Mouse (Mus musculus) CD4-positive, CD25-positive, alpha-beta regulatory T cell, adult 4 months (primary cell): Measurements from ENCODE around the gene Topors. TPM values are rescaled to one million over a fixed set of nuclear protein-coding genes. Genes with fewer than 3 reads are reported as not detected.
A peak's percentile ranks its signal among the peaks of the same experiment; 100 is the strongest.

Source experiments
- ATAC-seq: one replicate; pipeline ENCODE4 v1.8.0; 2017
- polyA plus RNA-seq, 2 experiments: library from polyadenylated mRNA; unstranded; fragments of 100-300 nt; shearing (Covaris generic); gene quantifications; one replicate each; pipeline ENCODE4 v1.2.1; 2017

The Topors gene
- polyA plus RNA-seq, 2 experiments from 2014 or later = 20.1 to 23.5 TPM

DNA sequence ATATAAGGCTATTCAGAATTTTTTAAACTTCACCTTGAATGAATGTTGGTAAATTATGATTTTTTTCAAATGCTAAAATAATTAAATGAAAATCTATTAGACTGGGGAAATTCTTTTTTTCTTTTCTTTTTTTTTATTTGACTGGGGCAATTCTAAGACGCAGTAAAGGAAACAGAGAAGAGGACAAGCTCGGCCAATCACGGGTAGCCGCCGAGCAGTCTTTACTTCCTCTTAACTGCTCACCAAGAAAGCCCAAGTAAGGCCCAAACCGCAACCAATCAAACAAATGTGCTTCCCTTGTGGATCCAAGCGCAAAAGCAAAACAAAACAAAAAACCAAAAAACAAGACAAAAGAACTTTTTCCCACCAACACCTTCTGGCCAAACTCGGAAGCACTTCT, 25.6 kb downstream of the Topors start:
- ATAC-seq = no peak

DNA sequence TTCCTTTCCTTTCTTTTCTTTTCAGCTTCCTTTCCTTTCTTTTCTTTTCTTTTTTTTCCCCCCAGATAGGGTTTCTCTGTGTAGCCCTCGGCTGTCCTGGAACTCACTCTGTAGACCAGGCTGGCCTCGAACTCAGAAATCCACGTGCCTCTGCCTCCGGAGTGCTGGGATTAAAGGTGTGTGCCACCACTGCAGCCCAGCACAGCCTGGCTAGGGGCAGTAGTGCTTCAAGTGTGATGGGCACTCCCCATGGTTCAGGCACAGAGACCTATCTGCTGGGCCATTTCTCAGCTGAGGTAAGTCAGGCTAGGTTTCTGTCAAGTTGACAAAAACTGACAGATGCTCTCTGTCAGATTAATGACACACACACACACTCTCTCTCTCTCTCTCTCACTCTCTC, 26.6 kb downstream of the Topors start:
- no peak for ATAC-seq

DNA sequence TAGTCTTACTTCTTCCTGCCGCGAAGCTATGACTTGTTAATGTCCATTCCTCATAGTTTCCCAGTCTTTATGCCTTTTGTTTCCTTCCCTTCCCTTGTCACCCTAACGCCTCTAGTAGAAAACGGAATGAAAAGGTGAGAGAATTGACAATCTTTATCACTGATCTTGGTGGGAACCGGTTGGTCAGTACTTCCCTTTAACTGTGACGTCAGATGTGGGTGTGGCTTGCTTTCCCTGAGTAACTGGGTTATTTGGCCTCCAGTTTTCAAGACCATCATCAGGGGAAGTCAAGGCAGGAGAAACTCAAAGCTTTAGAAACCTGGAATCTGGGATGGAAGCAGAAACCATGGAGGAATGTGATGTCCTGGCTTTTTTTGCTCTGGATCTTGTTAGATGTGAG, 27.7 kb downstream of the Topors start:
- no peak for ATAC-seq

DNA sequence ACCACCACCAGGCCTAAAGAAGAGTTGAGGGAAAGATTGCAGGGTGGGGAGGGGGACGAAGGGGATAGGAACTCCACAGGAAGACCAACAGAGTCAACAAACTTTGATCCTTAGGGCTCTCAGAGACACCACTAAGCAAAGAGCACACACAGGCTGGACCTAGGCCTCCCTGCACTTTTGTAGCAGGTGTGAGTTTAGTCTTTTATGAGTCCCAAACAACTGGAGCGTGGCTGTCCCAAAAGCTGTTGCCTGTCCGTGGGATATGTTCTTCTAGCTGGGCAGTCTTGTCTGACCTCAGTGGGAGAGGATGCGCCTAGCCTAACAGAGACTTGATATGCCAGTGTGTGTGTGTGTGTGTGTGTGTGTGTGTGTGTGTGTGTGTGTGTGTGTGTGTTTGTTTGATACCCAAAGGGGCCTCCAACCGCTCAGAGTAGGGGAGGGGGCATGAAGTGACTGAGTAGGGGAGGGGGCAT, 29.3 kb downstream of the Topors start:
- ATAC-seq = no peak

DNA sequence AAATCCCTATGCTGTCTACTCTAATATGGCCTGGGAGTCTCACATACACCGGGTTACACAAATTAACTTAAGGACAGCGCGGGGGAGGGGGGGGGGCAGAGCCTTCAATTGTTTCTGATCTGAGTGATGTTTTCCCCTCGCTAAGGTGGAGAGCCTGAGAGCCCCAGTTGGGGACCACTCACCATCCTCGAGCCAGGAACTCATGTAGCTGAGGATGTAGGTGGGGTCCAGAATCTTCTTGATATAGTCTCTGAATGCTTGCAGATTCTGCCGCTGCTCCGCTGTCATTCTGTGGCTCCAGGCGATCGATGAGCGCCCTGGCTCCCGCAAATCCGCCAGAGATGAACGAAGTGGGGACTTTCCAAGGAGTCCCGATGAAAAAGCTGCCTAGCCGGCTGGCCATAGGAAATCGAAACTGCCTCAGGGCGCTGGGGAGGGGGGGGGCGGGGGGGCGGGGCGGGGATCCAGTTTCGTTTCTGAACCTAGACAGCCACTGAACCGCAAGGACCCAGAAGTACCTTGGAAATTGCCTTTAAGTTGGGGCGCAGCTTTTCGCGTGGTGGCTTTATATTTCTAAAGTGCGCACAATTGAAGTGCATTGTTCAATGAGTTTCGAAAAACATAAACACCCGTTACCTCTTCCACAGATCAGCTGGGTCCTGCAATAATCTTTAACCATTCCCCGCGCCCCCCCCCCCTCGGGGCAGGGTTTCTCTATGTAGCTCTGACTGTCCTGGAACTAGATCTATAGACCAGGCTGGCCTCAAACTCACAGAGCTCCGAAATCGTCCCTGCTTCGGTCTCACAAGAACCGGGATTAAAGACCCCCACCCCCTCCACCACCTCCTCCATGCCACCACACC, 30.0 kb downstream of the Topors start, which contains the start of gene Ddx58:
TSS of gene Ddx58 (minus strand) at position 420 of the 863 bp plus-strand sequence.
- peak; percentile 64 for ATAC-seq

DNA sequence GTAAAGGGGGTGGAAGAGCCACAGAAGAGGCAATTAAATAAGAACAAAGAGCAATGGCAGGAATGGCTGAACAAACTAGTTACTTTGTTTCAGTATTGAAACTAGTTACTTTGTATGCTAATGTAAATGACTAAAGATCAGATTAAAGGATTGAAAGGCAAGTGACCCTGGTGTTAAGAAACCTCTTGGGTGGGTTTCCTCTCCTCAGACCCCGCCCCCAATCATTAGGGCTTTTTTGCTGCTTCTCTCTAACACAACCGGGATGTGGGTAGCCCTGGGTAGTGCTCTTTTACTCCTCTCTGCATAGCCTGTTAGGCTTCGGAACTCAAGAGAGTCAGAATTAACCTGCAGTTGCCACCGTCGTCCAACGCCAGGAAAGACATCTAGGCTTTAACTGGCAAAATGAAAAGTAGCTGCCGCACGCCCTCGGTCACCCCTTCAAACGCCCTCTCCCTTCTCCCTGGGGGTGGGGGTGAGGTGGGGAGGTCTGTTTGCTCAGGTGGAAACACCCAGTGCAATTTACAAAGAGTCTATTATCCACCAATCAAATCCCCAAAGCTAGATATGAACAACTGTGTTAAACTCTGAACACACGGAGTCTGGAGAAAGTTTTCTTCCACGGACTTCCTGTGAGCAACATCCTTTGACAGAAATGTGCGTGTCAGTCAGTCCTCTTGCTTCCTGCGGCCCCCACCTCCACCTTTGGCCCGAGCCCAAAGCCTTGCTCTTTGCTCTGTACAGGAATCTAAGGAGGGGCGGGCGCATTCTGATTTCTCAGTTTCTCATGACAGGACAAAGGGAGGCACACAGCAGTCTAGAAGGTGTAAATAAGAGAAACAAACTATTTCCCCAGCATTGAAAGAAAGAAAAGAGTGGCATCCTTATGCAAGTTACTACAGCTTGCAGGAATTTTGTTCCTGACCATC, 30.9 kb downstream of the Topors start:
- ATAC-seq = peak; percentile 82

DNA sequence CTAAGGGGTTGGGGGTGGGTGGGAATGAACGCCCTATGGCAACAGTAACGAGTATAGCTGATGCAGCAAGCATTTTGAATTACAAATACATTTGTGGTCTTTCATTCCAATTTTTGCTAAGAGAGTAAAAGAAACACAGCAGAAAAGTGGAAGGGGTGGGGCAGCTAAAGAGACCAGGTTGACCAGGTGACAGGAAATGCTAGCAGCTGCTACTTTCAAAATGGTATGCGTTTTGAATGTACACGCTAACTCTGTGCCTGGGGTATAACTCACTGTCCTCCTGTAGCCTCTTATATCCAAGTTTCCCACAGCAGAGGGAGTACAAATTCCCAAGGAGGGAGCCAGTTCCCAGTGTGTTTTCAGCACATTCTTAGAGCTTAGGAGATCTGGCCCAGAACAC, 32.8 kb downstream of the Topors start:
- ATAC-seq = no peak

DNA sequence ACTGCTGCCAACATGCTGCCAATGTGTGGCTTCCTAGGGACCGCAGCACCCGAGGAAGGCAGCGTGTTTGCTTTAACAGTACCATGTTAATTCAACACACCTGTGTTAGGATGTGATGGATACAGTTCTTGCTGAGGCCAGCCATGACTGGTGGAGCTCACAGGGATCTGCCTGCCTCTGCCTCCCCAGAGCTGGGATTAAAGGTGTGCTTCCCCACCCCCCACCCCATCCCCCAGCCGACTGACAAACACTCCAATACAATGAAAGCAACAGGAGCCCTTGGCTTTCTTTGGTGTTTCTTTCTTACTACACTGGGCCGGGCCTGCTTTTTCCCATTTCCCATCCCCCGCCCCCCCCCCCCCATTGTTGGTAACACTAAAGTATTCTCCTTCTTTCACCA, 35.4 kb downstream of the Topors start:
- no peak for ATAC-seq

DNA sequence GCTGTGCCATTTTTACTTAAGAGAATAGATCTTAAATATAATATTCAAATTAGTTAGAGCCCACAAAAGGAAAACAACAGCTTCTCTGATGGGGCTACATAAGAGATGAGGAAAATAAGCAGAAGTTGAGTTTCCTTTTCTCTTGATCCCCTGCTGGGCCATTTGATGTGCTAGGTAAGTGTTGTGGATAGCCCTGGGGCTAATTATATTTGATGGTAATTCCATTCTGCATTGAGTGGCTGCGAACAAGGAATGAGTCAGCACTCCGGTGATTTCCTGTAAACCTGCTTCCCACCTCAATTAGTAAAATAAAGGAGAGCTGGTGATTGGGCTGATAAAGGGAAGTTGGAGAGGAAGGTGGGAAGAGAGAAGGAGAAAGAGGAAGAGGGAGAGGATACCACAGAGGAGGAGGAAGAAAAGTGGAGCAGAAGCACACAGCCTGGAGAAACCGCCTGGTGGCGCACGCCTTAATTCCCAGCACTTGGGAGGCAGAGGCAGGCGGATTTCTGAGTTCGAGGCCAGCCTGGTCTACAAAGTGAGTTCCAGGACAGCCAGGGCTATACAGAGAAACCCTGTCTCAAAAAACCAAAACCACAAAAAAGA, 36.5 kb downstream of the Topors start:
- no peak for ATAC-seq

DNA sequence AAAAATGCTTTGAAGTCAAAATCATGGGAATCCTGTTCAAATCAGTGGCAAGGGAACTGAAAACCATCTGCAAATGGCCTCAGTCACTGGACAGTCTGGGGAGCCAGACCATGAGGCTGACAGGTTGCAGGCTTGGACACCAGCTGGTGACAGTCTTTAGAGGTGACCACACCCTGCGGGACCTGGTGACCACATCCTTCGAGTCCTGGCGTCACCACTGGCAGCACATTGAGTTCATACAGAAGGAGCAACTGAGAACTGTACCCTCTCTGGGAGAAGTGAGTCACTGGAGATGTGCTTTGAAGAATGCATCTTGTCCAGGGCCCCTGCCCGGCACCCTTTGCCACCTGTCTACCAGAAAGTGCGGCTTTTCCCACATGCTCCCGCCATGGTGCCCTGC, 39.9 kb downstream of the Topors start:
- no peak for ATAC-seq

DNA sequence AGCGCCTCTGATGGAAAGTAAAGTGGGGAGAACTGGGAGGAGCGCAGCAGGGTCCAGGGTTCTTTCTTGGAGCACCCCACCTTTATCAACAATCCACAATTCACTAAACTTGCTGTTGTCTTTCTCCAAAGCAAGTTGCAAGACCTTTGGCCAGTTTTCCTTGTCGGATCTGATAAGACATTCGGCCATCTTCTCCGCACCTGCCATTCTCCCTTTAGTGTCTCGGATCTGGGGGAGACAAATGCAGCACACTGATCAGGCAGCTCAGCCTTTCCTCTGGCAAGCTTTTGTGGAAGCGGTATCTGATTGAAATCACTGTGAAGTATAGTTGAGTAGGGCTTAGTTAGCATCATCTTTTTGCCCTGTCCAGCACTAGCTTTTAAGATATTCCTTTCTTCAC, 41.8 kb downstream of the Topors start:
- no peak for ATAC-seq

DNA sequence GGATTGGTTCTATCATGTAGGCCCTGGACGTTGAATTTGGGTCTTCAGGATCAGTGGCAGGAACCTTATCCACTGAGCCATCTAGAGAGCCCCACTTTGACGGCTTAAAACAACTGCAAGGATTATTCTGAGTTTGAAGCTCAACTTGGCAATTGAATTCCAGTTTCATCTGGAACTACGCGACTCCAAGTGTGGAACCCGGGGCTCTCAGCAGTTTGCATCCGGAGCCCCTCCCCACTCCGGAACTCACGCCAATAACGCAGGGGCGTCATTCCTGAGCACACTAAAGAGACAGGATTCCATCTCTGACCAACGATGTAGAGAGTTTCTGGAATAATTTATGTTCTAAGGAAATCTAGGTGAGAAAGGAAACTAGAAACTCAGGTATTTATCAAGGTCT, 42.5 kb downstream of the Topors start:
- ATAC-seq = no peak

DNA sequence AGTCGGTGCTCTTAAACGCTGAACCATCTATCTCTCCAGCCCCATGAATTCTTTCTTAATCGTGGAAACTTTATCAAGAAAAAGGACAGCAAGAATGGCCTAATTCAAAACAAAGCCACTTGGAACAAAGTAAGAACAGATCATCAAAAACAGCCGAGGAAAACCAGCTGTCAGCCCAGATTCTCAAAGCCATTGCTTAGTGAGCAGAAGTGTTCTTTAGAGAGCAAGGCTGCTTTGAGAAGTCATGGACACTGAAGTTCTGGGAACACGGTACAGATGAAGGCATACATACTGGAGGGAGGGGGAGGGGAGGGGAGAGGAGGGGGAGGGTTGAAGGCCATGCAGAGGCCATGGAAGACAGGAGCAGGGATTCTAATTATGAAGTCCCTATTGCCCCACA, 43.6 kb downstream of the Topors start:
- ATAC-seq = no peak

DNA sequence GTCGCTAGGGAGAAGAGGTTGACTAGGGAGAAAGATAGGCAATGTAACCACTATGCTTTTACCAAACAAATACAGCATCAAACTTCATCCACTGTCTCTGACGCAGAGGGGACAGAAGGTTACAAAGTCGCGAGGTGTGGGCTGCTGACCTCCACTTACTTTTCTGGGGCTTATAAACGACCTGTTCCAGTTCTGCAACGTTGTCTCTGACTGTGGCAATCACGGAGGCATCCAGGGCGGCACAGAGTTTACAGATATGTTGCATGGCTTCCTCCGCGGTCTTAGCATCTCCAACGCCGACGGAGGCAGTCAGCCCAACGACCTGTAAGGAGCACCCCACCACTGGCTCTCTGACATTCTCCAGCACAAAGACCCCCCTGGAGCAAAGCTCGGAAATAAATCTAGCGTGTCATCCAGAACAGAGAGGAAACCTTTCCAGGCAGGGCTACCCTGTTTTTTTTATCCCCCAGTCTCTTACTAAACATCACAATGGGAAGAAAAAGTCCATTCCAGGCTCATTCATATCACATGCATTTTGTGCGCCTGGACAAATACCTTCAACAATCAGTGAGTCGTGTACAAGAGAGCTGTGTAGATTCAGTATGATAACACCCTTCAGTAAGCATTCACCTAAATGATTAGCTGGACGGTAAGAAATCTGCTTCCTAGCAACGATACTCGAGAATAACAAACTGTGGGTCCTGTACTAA, 47.6 kb downstream of the Topors start:
- ATAC-seq = no peak

DNA sequence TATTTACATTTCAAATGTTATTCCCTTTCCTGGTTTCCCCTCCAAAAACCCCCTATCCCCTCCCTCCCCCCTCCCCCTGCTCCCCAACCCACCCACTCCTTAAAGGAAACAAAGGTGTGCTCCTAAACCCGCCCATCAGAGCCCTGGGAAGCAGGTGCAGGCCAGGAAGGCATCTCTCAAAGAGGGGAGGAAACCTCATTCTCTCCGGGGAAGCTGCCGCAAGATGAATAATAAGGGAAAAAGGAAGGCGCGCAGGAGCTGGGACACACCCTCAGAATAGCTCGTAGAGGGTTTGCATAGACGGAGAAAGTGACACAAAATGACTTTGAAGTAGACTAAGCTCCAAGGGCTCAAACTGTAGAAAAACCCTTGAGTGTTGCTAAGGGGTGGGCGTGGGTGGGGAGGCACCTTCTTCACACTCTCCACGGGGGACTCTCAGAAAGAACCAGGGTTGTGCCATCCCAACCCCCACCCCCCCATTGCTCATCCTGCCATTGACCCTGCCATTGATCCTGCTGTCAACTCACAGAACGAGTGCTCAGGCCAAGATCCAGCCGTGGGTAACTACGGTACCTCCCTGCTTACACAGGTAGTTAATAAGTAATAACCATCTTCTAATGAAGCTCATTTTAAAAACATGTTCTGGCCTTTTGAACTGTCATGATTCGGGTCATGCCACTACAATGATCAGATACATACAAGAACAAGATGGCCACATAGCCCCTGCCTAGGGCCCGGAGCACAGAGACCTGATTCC, 48.5 kb downstream of the Topors start:
- no peak for ATAC-seq

DNA sequence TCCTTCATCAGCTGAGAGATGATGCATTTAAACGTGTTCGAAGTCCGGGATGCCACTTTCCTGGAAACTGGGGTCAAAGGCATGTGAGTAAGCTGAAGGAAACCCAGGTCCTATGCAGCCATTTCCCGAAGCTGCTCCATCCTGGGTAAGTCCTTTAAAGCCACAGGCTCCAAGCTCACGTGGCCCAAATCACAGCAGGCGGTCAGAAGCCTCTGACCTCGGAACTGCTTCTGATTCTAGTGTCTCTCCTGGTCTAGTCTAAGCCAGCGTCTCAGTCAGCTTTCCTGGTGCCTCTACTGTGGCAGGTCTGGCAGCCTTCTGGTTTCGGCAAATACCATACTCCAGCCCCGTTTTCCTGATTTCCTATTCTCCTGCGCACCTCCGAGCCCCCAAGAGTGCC, 49.2 kb downstream of the Topors start:
- ATAC-seq = no peak

DNA sequence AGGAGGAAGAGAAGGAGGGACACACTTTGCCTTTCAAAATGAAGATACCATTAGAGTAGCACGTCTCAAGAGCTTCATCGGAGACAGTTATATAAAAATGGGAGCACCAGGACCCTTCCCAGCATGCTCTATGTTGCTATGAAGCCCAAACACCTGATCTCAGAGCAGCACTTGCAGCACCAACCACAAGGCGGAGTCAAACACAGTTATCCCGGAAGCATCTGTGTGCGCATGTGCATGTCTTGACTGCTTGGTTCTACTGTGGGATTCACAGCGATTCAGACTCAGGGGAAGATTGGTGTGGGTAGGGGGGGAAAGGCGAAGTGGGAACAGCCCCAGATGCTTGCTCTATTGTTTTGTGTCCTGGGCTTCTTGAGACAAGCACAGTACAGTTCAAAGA, 51.3 kb downstream of the Topors start:
- ATAC-seq = peak; percentile 66

DNA sequence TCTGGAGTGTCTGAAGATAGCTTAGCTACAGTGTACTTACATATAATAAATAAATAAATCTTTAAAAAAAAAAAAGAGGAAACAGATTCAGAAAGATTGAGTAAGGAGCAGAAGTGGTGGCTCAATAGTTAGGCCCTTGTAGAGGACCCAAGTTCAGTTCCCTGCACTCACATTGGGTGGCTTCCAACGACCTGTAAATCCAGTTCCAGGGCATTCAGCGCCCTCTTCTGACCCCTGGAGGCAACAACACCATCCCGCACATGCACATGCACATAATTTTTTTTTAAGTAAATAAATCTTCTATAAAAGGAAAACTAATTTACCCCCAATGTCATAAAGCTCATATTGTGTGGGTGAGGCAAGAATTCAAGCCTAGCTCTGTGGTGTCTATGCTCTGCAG, 51.7 kb downstream of the Topors start:
- ATAC-seq = no peak

DNA sequence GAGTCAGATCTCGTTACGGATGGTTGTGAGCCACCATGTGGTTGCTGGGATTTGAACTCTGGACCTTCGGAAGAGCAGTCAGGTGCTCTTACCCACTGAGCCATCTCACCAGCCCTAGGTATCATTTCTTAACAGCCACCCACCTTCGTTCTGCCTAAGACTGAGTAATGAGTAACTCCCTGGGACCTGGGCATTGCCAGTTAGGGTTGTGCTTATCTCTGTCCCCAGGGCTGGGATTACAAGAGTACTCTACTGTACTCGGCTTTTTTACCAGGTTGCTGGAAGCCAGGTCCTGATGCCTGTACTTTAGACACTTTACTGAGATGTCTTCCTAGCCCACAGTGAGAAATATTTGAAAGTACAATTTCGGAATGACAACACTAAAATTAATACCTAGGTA, 57.5 kb downstream of the Topors start:
- no peak for ATAC-seq
